8 mouse cellular contexts compared by ENCODE assay signal in genomic region chr17:85877426-85877825, GRCm38 (mm10).
A peak's percentile ranks its signal among the peaks of the same experiment; 100 is the strongest.
DNase-seq lines count a peak whose midpoint lies in the region; ATAC-seq and TF ChIP-seq lines count a peak whose summit lies in the region.

No protein-coding gene starts in this region.

- TF ChIP-seq CTCF in forebrain, postnatal 0 days (IDR thresholded peaks at IDR 0.05; ENCODE audit: low read depth) = peak; percentile 23; the same call in 1 of the 2 replicates

- H3K4me3 ChIP-seq in forebrain, postnatal 0 days (ENCODE audit: low read depth, low read length) = no peak overlapping the region
- H3K4me3 ChIP-seq in forebrain, embryonic 11.5 days (ENCODE audit: low read depth, low read length) = no peak overlapping the region
- no peak overlapping the region for H3K4me3 ChIP-seq in forebrain, embryonic 14.5 days (ENCODE audit: low read depth, low read length)

- DNase-seq in forebrain, postnatal 0 days = no peak
- DNase-seq in forebrain, embryonic 11.5 days (ENCODE audit: low spot score) = no peak
- peak; percentile 43 for DNase-seq in right cerebral cortex, postnatal 14 days
- no peak for DNase-seq in right cerebral cortex, postnatal 25 days
- DNase-seq in cerebellum, postnatal 10 days = peak; percentile 55 to 63
- DNase-seq in lung, postnatal 14 days = peak; percentile 46
- DNase-seq in frontal cortex, postnatal 36 days (ENCODE audit: low spot score in 2 of 2) = no peak
- DNase-seq in forebrain, embryonic 14.5 days (ENCODE audit: low spot score) = no peak

- H3K27ac ChIP-seq in forebrain, postnatal 0 days (ENCODE audit: low read depth, low read length) = no peak overlapping the region
- H3K27ac ChIP-seq in forebrain, embryonic 11.5 days (ENCODE audit: low read depth, low read length) = no peak overlapping the region
- no peak overlapping the region for H3K27ac ChIP-seq in forebrain, embryonic 14.5 days (ENCODE audit: low read depth, low read length)

- WGBS in forebrain, postnatal 0 days = 38% methylated on average over 3 of the region's 3 CpGs
- WGBS in forebrain, embryonic 11.5 days = 24% methylated on average over 3 of the region's 3 CpGs
- WGBS in forebrain, embryonic 14.5 days = 33% methylated on average over 3 of the region's 3 CpGs

- no peaks in the 10 kb centered on the region for H3K9me3 ChIP-seq in forebrain, postnatal 0 days (ENCODE audit: low read length)
- H3K9me3 ChIP-seq in forebrain, embryonic 11.5 days (ENCODE audit: control insufficient read depth, low read length) = no peaks in the 10 kb centered on the region
- no peaks in the 10 kb centered on the region for H3K9me3 ChIP-seq in forebrain, embryonic 14.5 days (replicated peaks; ENCODE audit: control insufficient read depth, low read length)

- no peaks in the 10 kb centered on the region for H3K36me3 ChIP-seq in forebrain, postnatal 0 days (ENCODE audit: insufficient read depth)
- H3K36me3 ChIP-seq in forebrain, embryonic 11.5 days (ENCODE audit: control insufficient read depth, insufficient read depth, low read length) = no peaks in the 10 kb centered on the region
- no peaks in the 10 kb centered on the region for H3K36me3 ChIP-seq in forebrain, embryonic 14.5 days (ENCODE audit: control insufficient read depth, insufficient read depth, low read length)

- H3K27me3 ChIP-seq in forebrain, postnatal 0 days (ENCODE audit: insufficient read depth, low read length) = no peaks in the 10 kb centered on the region; the same call in 1 of the 2 replicates
- no peaks in the 10 kb centered on the region; the same call in 1 of the 2 replicates for H3K27me3 ChIP-seq in forebrain, embryonic 11.5 days (ENCODE audit: control insufficient read depth, insufficient read depth, low read length)
- H3K27me3 ChIP-seq in forebrain, embryonic 14.5 days (replicated peaks; ENCODE audit: control insufficient read depth, insufficient read depth, low read length) = no peaks in the 10 kb centered on the region

- no peak overlapping the region for H3K4me2 ChIP-seq in forebrain, postnatal 0 days (ENCODE audit: low read depth)
- H3K4me2 ChIP-seq in forebrain, embryonic 11.5 days (ENCODE audit: low read depth, low read length, severe bottlenecking) = no peak overlapping the region
- no peak overlapping the region for H3K4me2 ChIP-seq in forebrain, embryonic 14.5 days (ENCODE audit: low read length)

- peaks cover 5% of the 10 kb centered on the region; the same call in 1 of the 2 replicates for H3K4me1 ChIP-seq in forebrain, postnatal 0 days (ENCODE audit: insufficient read depth)
- peaks cover 16% of the 10 kb centered on the region for H3K4me1 ChIP-seq in forebrain, embryonic 11.5 days (replicated peaks; ENCODE audit: control insufficient read depth, insufficient read depth, low read length)
- peaks cover 18% of the 10 kb centered on the region for H3K4me1 ChIP-seq in forebrain, embryonic 14.5 days (ENCODE audit: control insufficient read depth, insufficient read depth, low read length)

- no peak overlapping the region for H3K9ac ChIP-seq in forebrain, postnatal 0 days
- no peak overlapping the region for H3K9ac ChIP-seq in forebrain, embryonic 11.5 days (ENCODE audit: low read length)
- no peak overlapping the region for H3K9ac ChIP-seq in forebrain, embryonic 14.5 days (ENCODE audit: low read length)

- no peak for ATAC-seq in forebrain, postnatal 0 days
- ATAC-seq in forebrain, embryonic 11.5 days (replicated peaks; ENCODE audit: low FRiP score) = no peak
- ATAC-seq in forebrain, embryonic 14.5 days = no peak

Comparison
In these comparisons a context has a peak if more than half of its experiments do, and no peak if none do; other contexts are left out.
1. DNase-seq: peak in right cerebral cortex, postnatal 14 days (single experiment), cerebellum, postnatal 10 days (2 of 2) and lung, postnatal 14 days (single experiment); none in forebrain, postnatal 0 days (single experiment), forebrain, embryonic 11.5 days (single experiment), right cerebral cortex, postnatal 25 days (single experiment), frontal cortex, postnatal 36 days (0 of 2) and forebrain, embryonic 14.5 days (single experiment).